Mouse (Mus musculus): ENCODE measurements around the gene Tmem198b. TPM values are rescaled to one million over a fixed set of nuclear protein-coding genes. Genes with fewer than 3 reads are reported as not detected.
A peak's percentile ranks its signal among the peaks of the same experiment; 100 is the strongest.
"Not testable (repeated sequence)": the region's sequence is repeated elsewhere in the genome, so short reads cannot be mapped to it uniquely, and the experiment has no call there.

The Tmem198b gene
- total RNA-seq (2022): 1 to 10 TPM; 4.4 to 5.6 (median 4.8) TPM

DNA sequence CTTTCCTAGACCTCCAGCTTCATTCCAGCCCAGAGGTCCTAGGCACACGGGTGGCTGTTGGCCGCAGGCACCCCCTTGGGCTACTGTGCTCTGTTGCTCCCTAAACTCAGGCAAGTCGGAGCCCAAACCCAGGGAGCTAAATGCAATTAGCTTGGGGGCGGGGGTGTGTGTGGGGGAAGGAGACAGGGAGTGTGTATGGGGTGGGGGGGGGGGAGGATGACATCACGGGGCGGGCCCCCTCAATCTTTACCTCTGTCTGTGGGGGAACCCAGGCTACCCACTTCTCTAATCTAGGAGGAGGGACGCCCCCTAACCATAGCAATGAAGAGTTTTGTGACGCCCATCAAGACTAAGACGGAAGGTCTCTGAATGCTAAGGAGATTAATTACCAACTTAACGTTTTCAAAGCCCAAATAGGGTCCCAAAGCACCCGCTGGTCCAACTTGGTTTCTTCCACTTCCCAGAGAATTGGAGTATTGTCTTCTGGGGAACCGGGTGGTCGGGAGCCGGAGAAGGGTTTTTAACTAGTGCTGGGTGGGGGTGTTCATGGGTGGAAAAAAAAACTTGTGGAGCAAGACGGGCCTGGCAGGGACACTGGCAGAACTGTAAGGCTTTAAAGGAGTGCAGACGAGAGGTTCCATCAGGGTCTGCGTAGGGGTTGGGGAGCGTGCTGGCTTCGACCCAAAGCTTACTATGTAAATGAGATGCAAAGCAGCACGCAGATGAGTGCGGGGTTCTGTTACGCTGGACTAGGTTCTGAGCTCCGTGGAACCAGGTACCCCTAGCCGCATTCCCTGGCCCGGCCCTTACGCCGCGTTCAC, at the start of gene Tmem198b:
Gene Tmem198b (minus strand): TSS at position 100 of the 821 bp plus-strand sequence.
- peak; percentile 79 for DNase-seq (ENCODE audit: low spot score)

DNA sequence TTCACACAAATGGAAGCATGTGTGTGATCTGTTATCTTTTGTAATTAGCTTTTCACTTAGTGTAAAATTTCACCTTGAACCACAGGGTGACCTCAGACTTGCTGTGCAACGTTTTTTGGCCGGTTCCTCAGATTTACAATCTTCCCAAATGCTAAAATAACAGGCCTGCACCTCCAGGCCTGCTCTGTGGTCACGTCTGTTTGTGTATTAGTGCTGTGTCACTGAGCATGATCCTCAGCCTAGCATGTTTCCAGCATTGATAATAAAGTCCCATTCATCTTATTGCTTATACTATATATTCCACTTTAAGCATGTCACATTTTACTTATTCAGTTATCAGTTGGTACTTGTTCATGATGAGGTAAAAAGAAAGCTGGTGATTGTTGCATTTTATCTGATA, 46.2 kb upstream of the Tmem198b start:
- no peak for DNase-seq (ENCODE audit: low spot score)

DNA sequence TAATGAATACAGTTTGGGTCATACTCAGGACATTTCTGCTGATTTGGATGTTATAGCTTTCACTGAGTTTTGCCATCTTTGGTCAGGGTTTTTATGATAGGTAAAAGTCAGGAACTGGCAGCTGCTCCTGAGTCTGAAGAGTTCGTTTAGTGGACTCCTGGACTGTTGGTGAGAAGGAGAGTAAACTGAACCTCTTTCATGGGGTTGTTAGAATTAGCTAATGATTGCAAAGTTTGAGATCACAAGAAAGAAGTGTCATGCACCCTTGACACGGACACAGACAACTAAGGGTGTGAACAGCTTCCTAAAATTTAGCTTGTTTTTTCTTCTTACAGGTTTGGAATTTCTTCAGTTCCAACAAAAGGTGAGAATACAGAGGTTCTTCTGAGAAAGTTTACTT, 44.3 kb upstream of the Tmem198b start:
- DNase-seq (ENCODE audit: low spot score): no peak

DNA sequence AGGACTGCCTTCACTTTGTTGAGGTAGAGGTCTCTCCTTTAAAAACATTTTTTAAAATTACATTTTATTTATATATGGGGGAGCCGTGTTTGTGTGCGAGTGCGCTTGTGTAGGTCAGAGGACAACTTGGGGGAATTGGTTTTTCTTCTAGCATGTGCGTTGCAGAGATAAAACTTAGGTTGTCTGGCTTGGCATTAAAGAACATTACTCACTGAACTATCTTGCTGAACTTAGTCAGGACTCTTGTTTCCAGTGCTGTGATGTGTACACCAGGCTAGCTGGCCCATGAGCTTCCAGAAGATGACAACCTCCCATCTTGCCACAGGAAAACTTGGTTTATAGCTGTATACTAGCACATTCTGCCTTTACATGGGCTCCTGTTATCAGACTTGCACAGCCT, 42.5 kb upstream of the Tmem198b start:
- no peak for DNase-seq (ENCODE audit: low spot score)

DNA sequence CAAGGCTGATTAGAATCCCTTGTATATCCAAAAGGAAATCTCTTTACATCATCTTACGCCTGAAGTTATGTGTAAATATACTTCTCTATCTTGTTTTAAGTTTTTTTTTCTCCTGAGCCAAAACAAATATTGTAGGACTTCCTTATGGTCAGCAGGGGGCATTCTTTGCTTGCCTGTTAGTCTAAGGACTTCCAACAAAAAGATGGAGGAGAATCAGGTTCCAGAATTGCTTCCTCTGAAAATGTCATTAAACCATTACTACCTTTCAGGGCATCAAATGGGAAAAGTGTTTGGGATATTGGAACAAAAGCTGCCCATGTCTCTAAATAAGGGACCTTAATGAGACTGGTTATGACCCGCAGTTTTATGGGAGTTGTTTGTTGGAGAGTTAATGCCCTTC, 41.3 kb upstream of the Tmem198b start:
- peak; percentile 19 for DNase-seq (ENCODE audit: low spot score)

DNA sequence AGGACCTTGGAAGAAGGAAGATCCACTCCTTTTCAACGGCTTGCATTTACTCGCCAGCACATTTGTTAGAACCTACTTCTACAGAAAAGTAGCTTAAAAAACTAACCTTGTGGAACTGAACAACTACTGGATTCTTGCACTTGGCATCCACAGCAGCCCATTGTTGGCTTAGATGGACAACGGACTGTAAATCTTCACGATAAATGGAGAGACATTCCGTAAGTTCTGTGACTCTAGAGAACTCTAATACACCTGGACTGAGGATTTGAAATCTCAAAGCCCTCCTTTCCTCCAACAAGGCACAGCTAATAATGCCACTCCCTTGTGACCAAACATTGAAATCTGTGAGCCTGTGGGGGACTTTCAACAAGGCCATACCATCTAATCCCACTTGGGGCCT, 39.1 kb upstream of the Tmem198b start:
- DNase-seq (ENCODE audit: low spot score): no peak

DNA sequence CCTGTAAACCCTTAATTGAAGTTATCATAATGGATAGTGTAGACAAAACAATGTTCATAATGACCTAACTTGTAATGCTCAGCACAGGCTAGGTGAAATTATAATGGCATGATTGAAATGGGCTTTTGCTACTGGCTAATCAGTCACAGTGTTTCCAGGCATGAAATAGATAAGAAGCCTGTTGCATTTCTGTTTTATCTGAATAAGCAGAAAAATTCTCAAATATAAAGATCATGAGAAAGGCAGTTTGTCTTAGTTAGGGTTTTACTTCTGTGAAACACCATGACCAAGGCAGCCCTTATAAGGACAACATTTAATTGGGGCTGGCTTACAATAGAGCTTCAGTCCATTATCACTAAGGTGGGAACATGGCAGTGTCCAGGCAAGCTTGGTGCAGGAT, 36.4 kb upstream of the Tmem198b start:
- DNase-seq (ENCODE audit: low spot score): no peak

DNA sequence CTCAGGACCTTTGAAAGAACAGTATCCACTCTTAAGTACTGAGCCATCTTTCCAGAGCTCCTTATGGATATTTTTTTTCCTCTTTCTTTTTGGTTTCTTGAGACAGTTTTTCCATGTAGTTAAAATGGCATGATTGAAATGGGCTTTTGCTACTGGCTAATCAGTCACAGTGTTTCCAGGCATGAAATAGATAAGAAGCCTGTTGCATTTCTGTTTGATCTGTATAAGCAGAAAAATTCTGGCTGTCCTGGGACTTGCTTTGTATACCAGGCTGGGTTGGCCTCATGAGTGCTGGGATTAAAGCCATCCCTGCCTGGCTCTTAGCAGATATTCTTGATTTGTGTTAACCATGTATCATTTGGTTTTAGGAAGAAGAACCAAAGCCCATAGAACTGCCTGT, 35.3 kb upstream of the Tmem198b start:
- DNase-seq (ENCODE audit: low spot score): no peak

DNA sequence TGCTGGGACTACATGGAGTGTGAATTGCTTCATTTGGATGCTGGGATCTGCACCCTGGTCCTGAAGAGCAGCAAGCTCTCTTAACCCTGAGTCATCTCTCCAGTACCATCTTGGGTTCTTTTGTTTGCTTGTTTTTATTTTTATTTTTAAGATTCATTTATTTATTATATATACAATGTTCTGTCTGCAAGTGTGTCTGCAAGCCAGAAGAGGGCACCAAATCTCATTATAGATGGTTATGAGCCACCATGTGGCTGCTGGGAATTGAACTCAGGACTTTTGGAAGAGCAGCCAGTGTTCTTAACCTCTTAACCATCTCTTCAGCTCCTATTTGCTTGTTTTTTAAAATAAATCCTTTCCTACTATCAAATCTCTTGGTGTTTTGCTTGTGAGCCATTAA, 33.2 kb upstream of the Tmem198b start:
- no peak for DNase-seq (ENCODE audit: low spot score)

DNA sequence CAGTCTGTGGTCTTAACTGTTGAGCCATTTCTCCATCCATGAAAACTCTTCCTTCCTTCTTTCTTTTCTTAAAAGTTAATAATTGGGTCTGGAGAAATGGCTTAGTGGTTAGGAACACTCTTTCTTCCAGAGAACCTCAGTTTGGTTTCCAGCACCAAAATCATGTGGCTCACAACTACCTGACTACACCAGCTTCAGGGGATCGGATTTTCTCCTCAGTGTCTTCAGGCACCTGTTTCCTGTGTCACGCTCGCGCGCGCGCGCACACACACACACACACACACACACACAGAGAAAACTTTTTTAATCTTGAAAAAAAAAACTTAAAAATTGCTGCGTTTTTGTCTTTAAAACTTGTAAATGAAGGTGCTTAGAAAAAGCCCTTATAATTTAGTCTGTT, 19.7 kb upstream of the Tmem198b start:
- DNase-seq (ENCODE audit: low spot score): no peak

DNA sequence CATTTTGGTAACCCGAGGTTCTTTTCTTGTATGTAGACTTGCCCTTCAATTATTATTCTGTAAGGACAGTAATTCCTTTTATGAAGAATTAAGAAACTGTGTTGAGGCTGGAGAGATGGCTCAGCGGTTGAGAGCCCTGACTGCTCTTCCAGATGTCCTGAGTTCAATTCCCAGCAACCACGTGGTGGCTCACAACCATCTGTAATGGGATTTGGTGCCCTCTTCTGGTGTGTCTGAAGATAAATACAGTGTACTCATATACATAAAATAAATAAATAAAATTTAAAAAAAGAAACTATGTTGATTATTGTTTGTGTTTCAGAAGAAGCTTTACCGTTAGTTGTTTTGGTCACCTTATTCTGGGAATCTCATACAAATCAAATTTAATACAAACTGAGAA, 18.9 kb upstream of the Tmem198b start:
- DNase-seq (ENCODE audit: low spot score): not testable (repeated sequence)

DNA sequence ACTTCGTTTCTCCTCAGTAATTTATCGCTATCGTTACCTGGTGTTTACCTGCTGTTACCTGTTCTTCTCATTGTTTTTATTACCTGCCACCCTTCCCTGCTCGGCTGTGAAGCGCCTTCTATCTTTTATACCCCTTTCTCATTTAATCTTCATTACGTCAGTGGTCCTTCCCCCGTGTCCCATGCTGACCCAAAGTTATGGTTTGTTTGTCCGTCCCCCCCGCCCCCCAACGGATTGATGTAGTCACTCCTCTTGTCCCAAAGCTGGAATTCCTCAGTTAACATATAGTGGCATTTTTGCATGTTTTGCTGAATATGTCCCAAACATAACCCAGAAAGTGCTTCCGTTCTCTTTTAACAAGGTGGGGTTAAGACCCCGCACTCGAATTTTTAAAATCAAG, 18.0 kb upstream of the Tmem198b start:
- DNase-seq (ENCODE audit: low spot score): no peak

DNA sequence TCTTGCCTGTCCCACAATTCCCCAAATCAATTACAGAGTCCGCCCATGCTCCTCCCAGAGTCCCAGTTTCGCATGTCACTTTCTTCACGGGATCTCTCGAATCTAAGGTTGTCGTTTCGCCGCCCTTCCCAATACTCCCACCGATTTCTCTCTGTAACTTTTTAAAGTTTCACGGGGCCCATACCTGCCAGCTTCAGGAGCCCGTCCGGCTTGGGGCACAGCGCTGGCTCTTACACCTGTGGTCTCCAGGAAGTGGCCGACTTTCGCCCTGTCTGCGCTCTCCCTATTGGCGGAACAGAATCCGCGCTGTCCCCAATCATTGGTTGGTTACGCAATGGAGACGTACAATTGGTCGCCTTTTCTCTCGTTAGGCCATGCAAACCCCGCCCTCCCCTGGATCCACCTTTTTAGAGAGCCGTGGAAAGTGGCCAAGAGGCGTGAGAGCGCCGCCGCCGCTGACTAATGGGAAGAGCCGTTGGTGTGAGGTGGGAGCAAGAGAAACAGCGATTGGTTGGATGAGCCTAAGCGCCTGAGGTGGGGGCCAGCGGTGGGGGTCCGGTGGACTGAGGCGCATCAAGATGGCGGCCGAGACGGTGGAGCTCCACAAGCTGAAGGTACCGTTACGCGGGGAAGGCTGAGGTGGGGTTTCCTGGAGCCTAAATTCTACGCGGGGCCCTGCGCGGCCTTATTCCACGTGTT, 17.3 kb upstream of the Tmem198b start, which contains the start of gene Ormdl2:
Gene Ormdl2 (minus strand): TSS at position 288 of the 699 bp plus-strand sequence.
- peak; percentile 99 for DNase-seq (ENCODE audit: low spot score)

DNA sequence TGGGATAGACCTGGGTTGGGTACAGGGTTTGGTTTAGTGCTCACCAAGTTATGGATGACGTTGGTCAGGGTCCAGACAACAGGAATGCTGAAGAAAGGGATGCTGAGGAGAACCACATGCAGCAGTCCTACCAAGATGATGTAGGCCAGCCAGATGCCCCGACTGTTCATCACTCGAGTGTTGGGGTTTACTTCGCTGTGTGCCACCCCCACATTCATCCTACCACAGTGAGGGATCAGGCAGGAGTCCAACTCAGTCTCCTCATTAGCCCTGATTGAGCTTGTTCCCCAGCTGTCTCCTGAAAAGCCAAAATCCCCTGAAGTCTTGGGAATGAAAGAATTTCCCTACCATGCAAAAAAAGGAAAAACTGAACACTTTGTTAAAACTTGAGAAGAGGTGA, 16.0 kb upstream of the Tmem198b start:
- DNase-seq (ENCODE audit: low spot score): no peak

DNA sequence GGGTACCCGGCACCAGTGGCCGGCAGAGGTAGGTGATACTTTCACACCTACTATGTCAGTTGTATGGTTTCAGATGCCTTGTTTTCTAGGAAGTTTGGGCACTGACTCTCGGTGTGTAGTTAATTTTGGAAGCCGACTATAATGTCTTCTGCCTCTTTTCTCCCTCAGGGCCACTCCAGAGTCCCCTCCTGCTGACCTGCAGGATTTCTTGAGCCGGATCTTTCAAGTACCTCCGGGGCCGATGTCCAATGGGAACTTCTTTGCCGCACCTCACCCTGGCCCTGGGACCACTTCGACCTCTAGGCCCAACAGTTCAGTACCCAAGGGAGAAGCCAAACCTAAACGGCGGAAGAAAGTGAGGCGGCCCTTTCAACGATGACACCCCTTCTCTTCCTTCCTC, 12.9 kb upstream of the Tmem198b start, which contains the start of gene Sarnp:
Gene Sarnp (plus strand): TSS at position 301 of the 400 bp plus-strand sequence.
- no peak for DNase-seq (ENCODE audit: low spot score)

DNA sequence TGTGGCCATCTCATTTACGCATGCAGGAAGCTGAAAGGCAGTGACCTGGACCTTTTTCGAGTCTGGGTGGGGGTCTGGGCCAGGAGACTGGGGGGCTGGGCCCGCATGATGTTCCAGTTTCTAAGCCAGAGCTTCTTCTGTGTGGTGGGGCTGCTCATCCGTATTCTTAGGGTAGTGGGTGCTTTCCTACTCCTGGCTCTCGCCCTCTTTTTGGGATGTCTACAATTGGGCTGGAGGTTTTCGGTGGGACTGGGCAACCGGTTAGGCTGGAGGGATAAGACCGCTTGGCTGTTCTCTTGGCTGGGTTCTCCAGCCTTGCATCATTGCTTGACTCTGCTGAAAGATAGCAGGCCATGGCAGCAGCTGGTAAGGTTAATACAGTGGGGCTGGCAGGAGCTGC, 2.8 kb upstream of the Tmem198b start:
- DNase-seq (ENCODE audit: low spot score): no peak

DNA sequence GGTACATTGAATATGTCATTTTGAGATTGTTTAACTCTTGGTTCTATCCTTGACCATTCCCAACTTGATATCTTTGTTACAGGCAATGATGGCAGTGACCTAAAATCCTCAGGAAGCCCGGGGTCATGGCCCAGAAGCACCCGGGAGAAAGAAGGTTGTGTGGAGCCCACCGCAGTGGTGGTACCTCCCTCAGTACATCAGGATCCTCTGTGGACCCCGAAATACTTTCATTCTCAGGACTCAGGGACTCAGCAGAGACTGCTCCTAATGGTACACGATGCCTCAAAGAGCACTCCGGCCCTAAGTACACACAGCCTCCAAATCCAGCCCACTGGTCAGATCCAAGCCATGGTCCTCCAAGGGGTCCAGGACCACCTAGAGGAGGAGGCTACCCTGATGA, 1.9 kb upstream of the Tmem198b start:
- DNase-seq (ENCODE audit: low spot score): peak; percentile 24

DNA sequence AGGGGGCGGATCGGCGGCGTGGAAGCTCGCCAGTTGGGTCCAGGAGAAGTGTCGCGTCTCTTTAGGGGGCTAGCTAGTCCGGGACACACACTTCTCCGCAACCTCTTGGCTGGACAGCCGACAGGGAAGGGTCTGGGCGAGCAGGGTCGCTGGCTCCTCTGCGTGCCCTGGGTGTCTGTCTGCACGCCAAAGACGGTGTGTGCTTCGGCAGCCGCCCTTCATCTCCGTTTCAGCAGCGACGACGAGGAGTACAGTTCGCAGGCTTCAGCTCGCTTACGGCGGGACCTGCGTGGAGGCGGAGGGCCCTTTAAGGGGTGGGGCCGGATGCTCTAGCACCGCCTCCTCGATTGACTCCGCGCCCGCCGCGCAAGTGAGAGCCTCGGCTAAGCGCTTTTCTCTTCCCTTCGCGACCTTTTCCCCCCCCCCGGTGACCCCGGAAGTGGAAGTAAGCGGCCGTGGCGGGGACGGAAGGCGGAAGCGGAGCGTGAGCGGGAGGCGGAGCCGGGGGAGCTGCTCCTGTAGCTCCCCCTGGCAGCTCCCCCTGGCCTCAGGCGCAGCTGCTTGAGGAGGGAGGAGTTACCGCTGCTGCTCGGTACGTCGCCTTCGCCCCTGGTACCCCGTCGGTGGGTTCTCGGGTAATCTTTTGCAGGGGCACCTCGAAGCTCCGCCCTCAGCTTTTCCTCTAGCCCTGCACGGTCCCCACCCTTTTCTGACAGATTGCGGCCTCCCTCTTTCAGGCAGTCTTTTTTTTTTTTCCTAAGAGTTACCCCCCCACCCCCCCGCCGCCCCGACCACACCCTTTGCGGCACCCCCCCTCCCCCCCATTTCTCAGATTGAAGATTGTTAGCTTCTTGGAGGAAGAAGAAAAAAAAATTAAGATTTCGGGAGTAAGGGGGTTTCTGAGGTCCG, 1.2 kb upstream of the Tmem198b start:
- DNase-seq (ENCODE audit: low spot score): peak; percentile 94

DNA sequence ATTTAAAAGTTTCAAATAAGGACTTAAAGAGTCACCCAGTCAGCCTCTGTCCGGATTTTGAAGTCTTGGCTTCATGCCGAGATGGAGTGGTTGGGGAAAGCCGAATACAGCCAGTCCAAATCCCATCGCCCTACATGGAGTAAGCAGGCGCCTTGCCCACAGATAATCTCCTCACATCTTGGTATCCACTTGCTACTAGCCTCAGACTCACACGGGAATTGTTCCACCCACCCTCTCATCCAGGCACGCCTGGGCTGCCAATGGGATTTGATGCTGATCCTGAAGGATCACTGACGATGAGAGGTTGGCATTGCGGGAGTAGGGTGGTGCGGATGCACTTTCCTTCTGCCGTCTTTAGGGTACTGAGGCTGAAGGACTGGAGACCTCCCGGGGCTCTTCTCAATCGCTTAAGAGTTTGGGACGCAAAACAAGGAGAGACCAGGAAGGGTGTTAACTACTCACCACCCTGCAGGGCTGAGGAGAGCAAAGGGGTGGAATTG, 349 bp downstream of the Tmem198b start, which contains the start of gene Dnajc14:
Gene Dnajc14 (plus strand): TSS at position 292 of the 500 bp plus-strand sequence.
- DNase-seq (ENCODE audit: low spot score): peak; percentile 61

DNA sequence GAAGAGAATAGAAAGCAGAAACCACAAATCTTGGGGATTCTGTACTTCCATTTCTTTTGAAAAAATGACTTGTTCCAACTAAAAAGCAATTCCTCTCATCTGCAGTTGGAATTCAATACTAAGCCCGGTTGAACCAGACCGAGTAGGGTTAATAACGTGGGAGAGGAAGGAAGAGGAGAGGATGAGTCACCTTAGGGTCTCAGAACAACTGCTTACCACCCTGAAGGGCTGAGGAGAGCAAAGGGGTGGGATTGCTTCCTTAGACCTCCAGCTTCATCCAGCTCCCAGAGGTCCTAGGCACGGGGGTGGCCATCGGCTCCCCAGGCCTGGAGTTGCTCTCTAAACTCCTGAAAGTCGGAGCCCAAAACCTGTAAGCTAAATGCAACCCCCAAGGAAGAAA, 809 bp downstream of the Tmem198b start:
- no peak for DNase-seq (ENCODE audit: low spot score)

DNA sequence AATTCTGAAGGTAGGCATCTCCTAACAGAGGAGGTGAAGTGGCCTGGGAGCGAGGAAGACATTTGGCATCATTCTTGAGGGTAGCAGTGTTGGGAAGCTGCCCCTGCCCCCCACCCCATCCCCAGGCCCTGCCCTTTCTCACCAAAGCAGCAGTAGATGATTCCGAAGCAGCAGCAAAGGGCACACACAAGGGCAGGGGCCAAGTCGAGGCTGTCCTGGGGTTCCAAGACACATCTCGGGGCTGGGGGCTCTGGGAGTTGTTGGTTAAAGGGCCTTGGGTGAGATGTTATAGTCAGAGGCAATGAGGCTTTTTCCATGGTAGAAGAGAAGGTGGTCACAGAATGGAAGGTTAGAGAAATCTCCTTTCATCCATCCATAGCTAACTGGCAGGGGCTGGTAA, 1.2 kb downstream of the Tmem198b start:
- DNase-seq (ENCODE audit: low spot score): no peak

Data from heart, adult 8-10 months (tissue).